Mouse (Mus musculus) urinary bladder, adult 2 months (tissue): ENCODE results near the gene Timm13. TPM values are rescaled to one million over a fixed set of nuclear protein-coding genes. Genes with fewer than 3 reads are reported as not detected.

ENCODE experiments used
- DNase-seq: peaks from one replicate; pipeline ENCODE4 v3.0.0; 2022; ENCODE audit warnings: low spot score
- polyA plus RNA-seq: library from polyadenylated mRNA; depleted of rRNA; stranded (reverse); fragments of >200 nt; gene quantifications from 2 replicates; pipeline ENCODE4 v1.2.3, GENCODE M21; 2012

Timm13 gene
- polyA plus RNA-seq, 1 experiment, result 111 TPM

GRCm38 (mm10) chr10:80904004-80904693 is 3.4 kb upstream of the Timm13 start:
- DNase-seq, result no peak

- DNase-seq, result no peak
These were observed 2.5 kb upstream of the Timm13 start for GRCm38 (mm10) chr10:80903282-80903681.

- no peak for DNase-seq
These were observed 1.6 kb upstream of the Timm13 start for GRCm38 (mm10) chr10:80902273-80902940.

GRCm38 (mm10) chr10:80901409-80902272 is 872 bp upstream of the Timm13 start:
- DNase-seq, result no peak

GRCm38 (mm10) chr10:80899591-80900317 is 1.0 kb downstream of the Timm13 start:
- no peak for DNase-seq

GRCm38 (mm10) chr10:80899074-80899473 is 1.7 kb downstream of the Timm13 start:
- no peak for DNase-seq

- DNase-seq, result no peak
These were observed 2.8 kb downstream of the Timm13 start for GRCm38 (mm10) chr10:80897861-80898510.

- DNase-seq, result no peak
These were observed 3.9 kb downstream of the Timm13 start for GRCm38 (mm10) chr10:80896581-80897485.

- DNase-seq, result no peak
These were observed 5.1 kb downstream of the Timm13 start for GRCm38 (mm10) chr10:80895697-80896096.

GRCm38 (mm10) chr10:80895100-80895499 is 5.7 kb downstream of the Timm13 start:
- DNase-seq, result no peak

GRCm38 (mm10) chr10:80887181-80887580 is 13.6 kb downstream of the Timm13 start:
- DNase-seq, result no peak

GRCm38 (mm10) chr10:80881301-80881700 is 19.5 kb downstream of the Timm13 start:
- no peak for DNase-seq

GRCm38 (mm10) chr10:80880901-80881300 is 19.9 kb downstream of the Timm13 start:
- no peak for DNase-seq

- no peak for DNase-seq
These were observed 20.6 kb downstream of the Timm13 start for GRCm38 (mm10) chr10:80880131-80880641.

- no peak for DNase-seq
These were observed 24.2 kb downstream of the Timm13 start for GRCm38 (mm10) chr10:80876594-80876993.

GRCm38 (mm10) chr10:80876028-80876427 is 24.7 kb downstream of the Timm13 start:
- no peak for DNase-seq

- no peak for DNase-seq
These were observed 26.7 kb downstream of the Timm13 start for GRCm38 (mm10) chr10:80874035-80874434.

GRCm38 (mm10) chr10:80871581-80871980 is 29.2 kb downstream of the Timm13 start, which contains the start of gene Tmprss9:
TSS of gene Tmprss9 (plus strand) at chr10:80871848.
- no peak for DNase-seq

GRCm38 (mm10) chr10:80870993-80871392 is 29.8 kb downstream of the Timm13 start:
- DNase-seq, result no peak

GRCm38 (mm10) chr10:80864446-80864845 is 36.3 kb downstream of the Timm13 start:
- no peak for DNase-seq
